Mouse (Mus musculus): ENCODE results near the gene Rom1.

The Rom1 gene

GRCm38 (mm10) chr19:8941515-8942217 is 12.5 kb upstream of the Rom1 start, which contains the start of gene Mta2:
Gene Mta2 (plus strand): TSS chr19:8941875.
- peak; percentile 93 to 96 for DNase-seq

DNA sequence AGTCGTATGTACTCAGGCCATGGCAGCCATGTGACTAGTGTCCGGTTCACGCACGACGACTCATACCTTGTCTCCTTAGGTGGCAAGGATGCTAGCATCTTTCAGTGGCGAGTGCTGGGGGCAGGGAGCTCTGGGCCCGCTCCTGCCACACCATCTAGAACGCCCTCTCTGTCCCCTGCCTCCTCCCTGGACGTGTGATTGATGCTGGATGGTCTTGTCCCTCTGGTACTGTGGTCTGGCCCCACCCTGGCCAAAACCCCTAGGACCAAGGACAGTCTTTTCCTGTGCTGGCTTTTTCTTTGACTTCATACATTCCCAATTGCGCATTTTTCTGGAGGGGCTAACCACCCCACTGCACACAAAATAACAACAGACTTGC is 12.0 kb upstream of the Rom1 start:
- DNase-seq, result no peak

DNA sequence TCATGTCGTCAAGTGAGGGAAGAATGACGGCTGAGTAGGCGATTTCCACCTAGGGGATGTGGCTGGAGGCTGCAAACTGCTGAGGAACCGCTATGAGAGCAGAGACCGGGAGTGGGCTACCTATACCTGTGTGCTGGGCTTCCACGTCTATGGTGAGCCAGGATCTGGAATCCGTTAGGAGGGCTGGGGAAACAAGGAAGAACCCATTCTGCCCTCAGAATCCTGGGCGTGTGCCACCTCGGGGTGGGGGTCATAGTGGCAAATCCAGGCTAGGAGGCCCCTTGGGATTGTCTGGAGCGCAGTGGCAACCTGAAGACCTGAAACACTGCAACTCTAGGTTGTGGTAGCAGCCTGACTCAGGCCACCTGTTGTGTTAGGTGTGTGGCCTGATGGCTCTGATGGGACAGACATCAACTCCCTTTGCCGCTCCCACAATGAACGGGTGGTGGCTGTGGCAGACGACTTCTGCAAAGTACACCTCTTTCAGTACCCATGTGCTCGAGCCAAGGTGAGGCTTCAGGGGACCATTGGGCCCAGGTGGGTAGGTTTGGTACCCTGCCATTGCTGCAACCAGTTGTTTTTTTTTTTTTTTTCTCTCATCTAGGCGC is 11.5 kb upstream of the Rom1 start:
- DNase-seq, result no peak

DNA sequence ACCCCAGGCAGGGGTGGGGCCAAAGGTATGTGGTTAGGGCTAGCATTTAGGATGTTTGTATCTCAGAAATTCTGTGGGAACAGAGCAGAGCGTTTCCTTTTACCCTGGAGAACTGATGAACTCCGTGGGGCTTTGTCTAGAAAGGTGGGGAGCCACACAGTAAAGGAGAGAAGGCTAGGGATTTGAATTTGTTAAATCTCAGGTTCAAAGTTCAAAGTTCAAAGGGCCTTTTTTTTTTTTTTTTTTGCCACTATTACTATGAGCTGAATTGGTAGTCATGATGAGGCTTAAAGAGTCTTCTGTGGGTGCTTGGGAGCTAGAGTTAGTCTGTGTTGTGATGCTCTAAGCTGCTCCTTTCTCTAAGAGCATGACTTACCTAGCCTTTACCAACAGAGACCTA is 7.6 kb upstream of the Rom1 start:
- DNase-seq, result no peak

DNA sequence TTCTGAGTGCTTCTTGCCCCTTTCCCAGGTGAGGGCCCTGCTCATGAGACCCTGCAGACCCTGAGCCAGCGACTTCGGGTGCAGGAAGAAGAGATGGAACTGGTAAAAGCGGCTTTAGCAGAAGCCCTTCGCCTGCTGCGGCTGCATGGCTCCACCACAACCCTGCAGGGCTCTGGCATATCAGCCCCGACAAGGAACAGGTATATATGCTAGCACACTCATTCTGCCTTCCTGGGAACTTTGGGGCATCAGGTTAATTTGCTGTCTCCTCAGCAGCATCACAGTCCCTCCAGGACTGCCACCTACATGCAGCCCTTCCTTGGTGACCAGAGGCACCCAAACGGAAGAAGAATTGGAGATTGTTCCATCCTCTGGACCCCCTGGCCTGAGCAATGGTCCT is 1.6 kb upstream of the Rom1 start:
- DNase-seq, result no peak

- no peak for DNase-seq
Measured at GRCm38 (mm10) chr19:8930117-8930516, 961 bp upstream of the Rom1 start.

DNA sequence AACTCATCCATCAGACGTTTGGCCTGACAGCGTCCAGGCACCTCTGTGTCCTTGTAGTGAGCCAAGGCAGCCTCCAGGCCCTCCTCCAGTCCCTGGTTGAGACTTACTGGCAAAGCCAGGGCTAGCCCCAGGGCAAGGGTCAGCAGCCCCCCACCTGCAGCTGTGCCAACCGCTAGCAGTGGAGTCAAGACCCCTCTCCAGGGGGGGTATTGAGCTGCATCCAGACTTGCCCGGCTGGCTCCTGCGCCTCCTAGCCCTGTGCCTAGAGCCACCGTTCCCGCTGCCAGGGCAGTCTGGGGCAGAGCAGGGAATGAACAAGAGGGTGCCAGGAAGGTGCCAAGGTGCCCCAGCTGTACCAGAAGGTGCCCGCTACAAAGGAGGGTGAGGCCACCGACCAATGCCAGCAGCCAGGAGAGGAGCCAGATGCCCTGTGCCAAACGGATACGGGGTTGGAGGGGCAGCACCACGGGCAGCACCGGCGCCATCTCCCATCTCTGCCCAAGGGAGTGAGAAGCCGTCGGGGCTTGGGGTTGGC is 400 bp downstream of the Rom1 start:
- no peak for DNase-seq

GRCm38 (mm10) chr19:8927891-8928525 is 1.1 kb downstream of the Rom1 start:
- no peak for DNase-seq

GRCm38 (mm10) chr19:8926766-8927165 is 2.4 kb downstream of the Rom1 start:
- no peak for DNase-seq

- no peak for DNase-seq
Measured at GRCm38 (mm10) chr19:8921741-8922140, 7.4 kb downstream of the Rom1 start.

DNA sequence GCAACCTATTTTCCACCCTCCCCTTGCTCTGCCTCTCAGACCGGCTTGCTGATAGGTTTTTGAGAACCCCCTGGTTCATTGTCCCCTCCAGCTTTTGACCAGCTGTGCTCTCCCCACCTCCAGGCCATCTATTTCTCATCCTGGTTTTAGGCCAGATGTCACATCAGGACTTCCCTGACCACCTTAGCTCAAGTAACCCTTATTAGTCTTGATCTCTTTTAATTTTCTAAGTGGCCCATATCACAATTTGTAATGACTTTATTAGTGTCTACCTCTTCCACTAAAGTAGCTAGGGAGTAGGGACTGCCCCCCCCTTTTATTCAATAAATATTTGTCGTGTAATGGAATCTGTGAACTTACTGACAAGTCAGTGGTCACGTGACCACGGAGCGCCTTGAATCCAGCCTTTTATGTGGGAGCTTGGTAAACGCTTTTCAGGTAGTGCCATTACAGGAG is 8.3 kb downstream of the Rom1 start:
- DNase-seq, result peak in 1 of 2 experiments; percentile 51

GRCm38 (mm10) chr19:8920073-8920736 is 9.0 kb downstream of the Rom1 start, which contains the start of gene B3gat3:
Gene B3gat3 (plus strand): TSS chr19:8920374.
- DNase-seq, result peak; percentile 96 to 98

- DNase-seq, result no peak
Measured at GRCm38 (mm10) chr19:8919684-8920072, 9.5 kb downstream of the Rom1 start.

DNA sequence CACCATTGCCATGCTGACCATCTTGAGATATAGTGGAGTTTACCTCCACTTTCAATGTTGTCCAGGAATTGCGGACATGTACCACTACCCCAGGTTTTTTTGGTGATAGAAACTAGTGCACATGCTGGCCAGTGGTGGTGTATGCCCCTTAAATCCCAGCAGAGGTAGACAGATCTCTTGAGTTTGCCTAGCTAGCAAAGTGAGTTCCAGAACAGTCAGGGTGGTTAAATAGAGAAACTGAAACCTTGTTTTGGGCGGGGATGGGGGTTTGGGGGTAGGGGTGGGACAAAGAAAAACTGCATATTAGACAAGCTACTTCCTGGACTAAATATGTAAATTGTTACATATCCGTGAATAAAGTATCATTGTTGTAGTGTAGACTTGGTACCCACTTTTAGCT is 10.2 kb downstream of the Rom1 start:
- no peak for DNase-seq

DNA sequence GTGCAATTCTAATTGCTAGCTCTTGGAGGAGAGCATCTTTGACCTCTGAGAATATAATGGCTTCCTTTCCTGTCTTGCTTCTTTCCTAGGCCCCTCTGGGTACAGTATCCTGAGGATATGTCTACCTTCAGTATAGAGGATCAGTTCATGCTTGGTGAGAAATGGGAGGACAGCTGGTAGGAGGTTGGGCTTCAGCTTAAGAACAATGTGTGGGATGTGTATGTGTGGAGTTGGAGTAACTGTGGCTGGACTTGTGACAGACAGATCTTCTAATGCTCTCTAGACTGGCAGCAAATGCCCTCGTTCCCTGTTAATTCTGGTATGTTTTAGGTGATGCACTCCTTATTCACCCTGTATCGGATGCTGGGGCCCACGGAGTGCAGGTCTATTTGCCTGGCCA is 14.9 kb downstream of the Rom1 start:
- no peak for DNase-seq

GRCm38 (mm10) chr19:8911810-8912209 is 17.3 kb downstream of the Rom1 start:
- DNase-seq, result no peak

DNA sequence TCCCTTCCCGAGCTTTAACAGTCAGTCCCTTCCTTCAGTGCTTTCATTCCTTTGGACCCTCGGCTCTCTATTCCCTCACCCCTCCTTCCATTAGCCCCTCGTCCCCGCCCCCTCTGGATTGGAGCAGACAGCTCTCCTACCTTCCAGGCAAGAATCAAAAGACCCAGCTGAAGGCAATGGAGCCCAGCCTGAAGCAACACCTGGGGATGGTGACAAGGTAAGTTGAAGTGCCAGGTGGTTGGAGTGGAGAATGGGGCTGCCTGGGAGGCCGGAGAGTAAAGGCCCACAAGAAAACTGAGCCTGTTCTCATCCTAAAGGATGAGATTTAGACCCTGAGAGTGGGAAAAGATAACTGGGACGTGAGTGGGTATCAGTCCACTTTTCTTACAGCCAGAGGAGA is 20.6 kb downstream of the Rom1 start:
- no peak for DNase-seq

DNA sequence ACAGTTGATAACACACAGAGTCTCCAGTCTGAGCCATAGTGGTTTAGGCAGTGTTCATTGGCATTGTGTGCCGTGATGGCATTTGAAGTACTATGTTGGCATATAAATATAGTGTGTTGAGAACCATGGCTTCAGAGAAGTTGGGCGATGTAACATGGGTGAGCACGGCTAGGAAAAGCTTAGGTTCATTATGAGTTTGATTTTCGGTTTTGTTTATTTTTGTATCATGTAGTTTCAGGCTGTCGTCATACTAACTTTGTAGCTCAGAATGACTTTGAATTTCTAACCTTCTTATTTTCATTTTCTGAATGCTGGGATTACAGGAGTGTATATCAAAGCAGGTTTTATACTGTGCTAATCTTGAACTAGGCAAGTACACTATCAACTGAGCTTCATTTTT is 25.7 kb downstream of the Rom1 start:
- DNase-seq, result no peak

DNA sequence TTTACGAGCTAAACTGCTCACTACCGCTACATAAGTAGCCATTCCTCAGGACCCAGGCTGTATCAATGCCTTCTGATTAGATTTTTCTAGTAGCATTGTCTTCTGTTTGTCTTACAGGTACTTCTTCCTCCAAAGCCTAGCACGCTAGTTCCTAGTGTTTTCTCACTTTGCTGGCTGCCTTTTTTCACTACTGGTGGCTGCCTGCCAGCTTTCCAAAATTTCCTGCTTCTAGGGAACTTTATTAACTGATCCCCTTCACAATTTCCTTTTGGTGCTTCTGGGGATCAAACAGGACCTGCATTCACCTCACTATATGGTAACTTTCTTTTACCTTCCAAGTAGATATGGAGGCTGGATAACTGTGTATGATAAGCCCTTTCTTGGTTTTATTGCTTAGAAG is 30.1 kb downstream of the Rom1 start:
- DNase-seq, result no peak

GRCm38 (mm10) chr19:8898576-8898975 is 30.6 kb downstream of the Rom1 start:
- DNase-seq, result no peak

DNA sequence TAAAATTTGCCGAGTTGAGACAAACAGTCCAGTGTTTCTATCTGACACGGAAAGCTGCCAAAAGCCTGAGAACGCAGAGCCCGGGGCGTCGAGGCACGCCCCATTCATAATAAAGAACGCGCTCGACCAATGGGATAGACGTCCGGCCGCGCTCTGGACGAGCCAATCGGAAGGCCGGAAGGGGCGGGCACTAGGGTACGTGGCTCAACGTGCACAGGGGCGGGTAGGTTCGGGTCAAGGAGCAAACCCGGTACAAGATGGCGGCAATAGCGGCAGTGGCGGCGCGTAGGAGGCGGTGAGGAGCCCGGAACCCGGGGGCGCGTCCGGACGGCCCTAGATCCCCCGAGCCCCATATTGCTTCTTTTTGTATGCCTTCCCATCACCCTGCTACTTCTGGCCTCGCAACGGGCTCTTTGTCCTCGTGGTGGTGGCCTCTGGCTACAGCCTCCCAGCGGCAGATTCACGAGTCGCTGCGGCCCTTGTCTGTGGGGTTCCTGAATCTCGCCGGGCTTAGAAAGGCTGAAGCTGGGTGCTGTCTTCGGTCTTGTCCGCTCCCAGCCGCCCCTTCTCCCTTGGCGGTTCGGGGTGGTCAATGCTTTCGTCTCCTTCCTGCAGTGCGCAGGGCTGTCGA is 31.2 kb downstream of the Rom1 start, which contains the start of gene Ganab:
Ganab (plus strand) TSS at position 207 of the 631 bp plus-strand sequence.
- peak; percentile 97 to 98 for DNase-seq

DNA sequence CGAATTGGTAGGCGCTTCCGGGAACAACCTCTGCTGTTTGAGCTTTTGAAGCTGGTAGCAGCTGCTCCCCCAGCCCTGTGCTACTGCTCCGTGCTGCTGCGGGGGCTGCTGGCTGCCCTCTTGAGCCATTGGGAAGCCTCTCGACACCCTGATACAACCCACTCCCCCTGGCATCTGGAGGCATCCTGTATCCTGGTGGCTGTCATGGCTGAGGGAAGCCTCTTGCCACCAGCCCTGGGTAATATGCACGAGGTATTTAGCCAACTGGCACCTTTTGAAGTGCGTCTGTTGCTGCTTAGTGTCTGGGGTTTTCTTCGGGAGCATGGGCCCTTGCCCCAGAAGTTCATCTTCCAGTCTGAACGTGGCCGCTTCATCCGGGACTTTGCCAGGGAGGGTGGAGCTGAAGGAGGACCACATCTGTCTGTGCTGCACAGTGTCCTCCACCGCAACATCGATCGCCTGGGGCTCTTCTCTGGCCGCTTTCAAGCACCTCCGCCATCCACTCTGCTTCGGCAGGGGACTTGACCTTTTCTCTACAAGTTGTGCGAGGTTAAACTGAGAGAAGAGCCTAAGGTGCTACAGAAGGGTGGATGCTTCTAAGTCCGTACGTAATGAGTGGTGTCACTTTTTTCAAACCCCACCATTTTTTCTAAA is 31.8 kb downstream of the Rom1 start:
- DNase-seq, result peak; percentile 26 to 39

Measured in lung, adult 18-20 months (tissue).